Mouse (Mus musculus) forebrain, embryonic 12.5 days (tissue): ENCODE data around the gene Mbip. TPM values are rescaled to one million over a fixed set of nuclear protein-coding genes. Genes with fewer than 3 reads are reported as not detected.

Experiments
- ATAC-seq: fragments of 200-750 bp; cut with Nextera tagmentation; 2 replicates; pipeline ENCODE4 v1.8.0; 2017; ENCODE audit warnings: moderate TSS enrichment; ENCODE audit not compliant: low FRiP score
- H3K27ac ChIP-seq: fragments of 300-500 bp; sonication (generic); 2 replicates; pipeline ENCODE4 v1.5.1; 2016; ENCODE audit warnings: mild to moderate bottlenecking
- H3K27me3 ChIP-seq: fragments of 300-500 bp; sonication (generic); 2 replicates; pipeline ENCODE4 v1.6.1; 2016; ENCODE audit warnings: mild to moderate bottlenecking
- H3K36me3 ChIP-seq: fragments of 300-500 bp; sonication (generic); replicated peaks from 2 replicates; pipeline ENCODE4 v1.6.1; 2016; ENCODE audit warnings: mild to moderate bottlenecking
- H3K4me1 ChIP-seq: fragments of 300-500 bp; sonication (generic); 2 replicates; pipeline ENCODE4 v1.6.1; 2016
- H3K4me2 ChIP-seq: fragments of 300-500 bp; sonication (generic); 2 replicates; pipeline ENCODE4 v1.6.1; 2016; ENCODE audit warnings: mild to moderate bottlenecking, moderate library complexity
- H3K4me3 ChIP-seq: fragments of 300-500 bp; sonication (generic); replicated peaks from 2 replicates; pipeline ENCODE4 v1.5.1; 2016; ENCODE audit warnings: mild to moderate bottlenecking
- H3K9ac ChIP-seq: fragments of 300-500 bp; sonication (generic); 2 replicates; pipeline ENCODE4 v1.6.1; 2016; ENCODE audit warnings: mild to moderate bottlenecking
- H3K9me3 ChIP-seq: fragments of 300-500 bp; sonication (generic); 2 replicates; pipeline ENCODE4 v1.6.1; 2016
- WGBS: fragments of 180-500 bp; shearing (Covaris S2); methylation state at CpG from one replicate; pipeline ENCODE4 v1.1.7; 2016; 5-methylcytosine and 5-hydroxymethylcytosine counted together
- polyA plus RNA-seq: library from polyadenylated mRNA; unstranded; fragments of >200 nt; fragmentation: Nextera tagmentation; extraction: Ambion mirVana; gene quantifications from 2 replicates; pipeline ENCODE4 v1.2.1, GENCODE M21; 2016

Gene Mbip
- polyA plus RNA-seq, 1 experiment from 2014 or later, result 68.1 TPM

GRCm38 (mm10) chr12:56281649-56282048 is 64.0 kb downstream of the Mbip start:
- no peak overlapping the region for H3K9ac ChIP-seq
- no peaks in the 10 kb centered on the region for H3K9me3 ChIP-seq
- no peak overlapping the region for H3K4me3 ChIP-seq
- no peaks in the 10 kb centered on the region for H3K27me3 ChIP-seq
- no peak overlapping the region for H3K27ac ChIP-seq
- H3K4me1 ChIP-seq, result no peaks in the 10 kb centered on the region
- no peak for ATAC-seq
- H3K4me2 ChIP-seq, result no peak overlapping the region
- 80% methylated on average over 3 of the region's 3 CpGs for WGBS
- H3K36me3 ChIP-seq, result no peaks in the 10 kb centered on the region

Other genes starting within 250 kb of the Mbip start
- gene Nkx2-1, start 191.0 kb upstream of the Mbip start, polyA plus RNA-seq, result 37.2 and 66.0 TPM in 2 replicates